Mouse (Mus musculus) lung, adult 2 months (tissue): ENCODE measurements around the gene Smpdl3b.

Experiments used
- CTCF ChIP-seq: fragments of 200-500 bp; IDR thresholded peaks from 2 replicates; pipeline ENCODE4 v1.5.1; 2011; ENCODE audit warnings: mild to moderate bottlenecking, low read length, control low read depth; ENCODE audit not compliant: insufficient read depth
- POLR2A ChIP-seq: fragments of 200-500 bp; IDR thresholded peaks from 2 replicates; pipeline ENCODE4 v1.6.1; 2011; ENCODE audit warnings: low read depth, mild to moderate bottlenecking, control low read depth, low read length, borderline replicate concordance; ENCODE audit errors: extremely low read depth

GRCm38 (mm10) chr4:132802171-132802637, 45.2 kb upstream of the Smpdl3b start:
- TF ChIP-seq POLR2A (no peak), CTCF (no peak)
